Mouse (Mus musculus) forebrain, embryonic 11.5 days (tissue): Measurements from ENCODE around the gene Psmg3. TPM values are rescaled to one million over a fixed set of nuclear protein-coding genes. Genes with fewer than 3 reads are reported as not detected.

Experiments
- ATAC-seq: fragments of 200-750 bp; cut with Nextera tagmentation; replicated peaks from 2 replicates; pipeline ENCODE4 v1.8.0; 2017; ENCODE audit warnings: moderate TSS enrichment; ENCODE audit not compliant: low FRiP score
- DNase-seq: peaks from one replicate; pipeline ENCODE4 v3.0.0-alpha.2; 2017; ENCODE audit warnings: low spot score
- H3K27ac ChIP-seq: fragments of 300-500 bp; sonication (generic); 2 replicates; pipeline ENCODE4 v1.5.1; 2014; ENCODE audit warnings: low read depth, low read length
- H3K27me3 ChIP-seq: fragments of 300-500 bp; sonication (generic); 2 replicates; pipeline ENCODE4 v1.6.1; 2014; ENCODE audit warnings: mild to moderate bottlenecking, low read length, mixed read lengths; ENCODE audit not compliant: control insufficient read depth, insufficient read depth
- H3K36me3 ChIP-seq: fragments of 300-500 bp; sonication (generic); 2 replicates; pipeline ENCODE4 v1.6.1; 2014; ENCODE audit warnings: mild to moderate bottlenecking, low read length, moderate library complexity, mixed read lengths; ENCODE audit not compliant: control insufficient read depth, insufficient read depth
- H3K4me1 ChIP-seq: fragments of 300-500 bp; sonication (generic); replicated peaks from 2 replicates; pipeline ENCODE4 v1.6.1; 2014; ENCODE audit warnings: low read length, mixed read lengths; ENCODE audit not compliant: control insufficient read depth, insufficient read depth
- H3K4me2 ChIP-seq: fragments of 300-500 bp; sonication (generic); 2 replicates; pipeline ENCODE4 v1.6.1; 2014; ENCODE audit warnings: low read depth, mild to moderate bottlenecking, low read length, moderate library complexity, mixed read lengths; ENCODE audit not compliant: severe bottlenecking
- H3K4me3 ChIP-seq: fragments of 300-500 bp; sonication (generic); 2 replicates; pipeline ENCODE4 v1.5.1; 2014; ENCODE audit warnings: low read depth, low read length
- H3K9ac ChIP-seq: fragments of 300-500 bp; sonication (generic); 2 replicates; pipeline ENCODE4 v1.6.1; 2014; ENCODE audit warnings: low read length
- H3K9me3 ChIP-seq: fragments of 300-500 bp; sonication (generic); 2 replicates; pipeline ENCODE4 v1.6.1; 2016; ENCODE audit warnings: low read length, mixed read lengths; ENCODE audit not compliant: control insufficient read depth
- WGBS: fragments of 180-500 bp; shearing (Covaris S2); extraction: QIAGEN DNeasy Blood & Tissue Kit; methylation state at CpG from one replicate; pipeline ENCODE4 v1.1.7; 2014; 5-methylcytosine and 5-hydroxymethylcytosine counted together
- polyA plus RNA-seq: library from polyadenylated mRNA; unstranded; fragments of >200 nt; fragmentation: Nextera tagmentation; extraction: Ambion mirVana; gene quantifications from 2 replicates; pipeline ENCODE4 v1.2.1, GENCODE M21; 2014

The Psmg3 gene
- polyA plus RNA-seq, 1 experiment from 2014 or later = 76.3 TPM

- DNase-seq (no peak), ATAC-seq (no peak)
- Histone ChIP-seq H3K4me2 (no peak overlapping the region), H3K27ac (no peak overlapping the region), H3K27me3 (no peaks in the 10 kb centered on the region), H3K4me3 (no peak overlapping the region), H3K9ac (no peak overlapping the region), H3K9me3 (no peaks in the 10 kb centered on the region), H3K4me1 (no peaks in the 10 kb centered on the region), H3K36me3 (no peaks in the 10 kb centered on the region)
- 85% methylated on average over 7 of the region's 7 CpGs for WGBS
Observed at GRCm38 (mm10) chr5:139835706-139836105, 9.0 kb upstream of the Psmg3 start.

GRCm38 (mm10) chr5:139832125-139832524 is 5.4 kb upstream of the Psmg3 start:
- 89% methylated on average over 7 of the region's 7 CpGs for WGBS
- Histone ChIP-seq H3K9me3 (no peaks in the 10 kb centered on the region), H3K9ac (no peak overlapping the region), H3K4me1 (no peaks in the 10 kb centered on the region), H3K4me2 (no peak overlapping the region), H3K27me3 (no peaks in the 10 kb centered on the region), H3K36me3 (no peaks in the 10 kb centered on the region), H3K27ac (no peak overlapping the region), H3K4me3 (no peak overlapping the region)
- ATAC-seq = no peak
- no peak for DNase-seq

- H3K27ac ChIP-seq = no peak overlapping the region
- H3K36me3 ChIP-seq = no peaks in the 10 kb centered on the region
- H3K4me2 ChIP-seq = no peak overlapping the region
- H3K4me3 ChIP-seq = no peak overlapping the region
- DNase-seq (no peak), ATAC-seq (no peak)
- H3K9me3 ChIP-seq = no peaks in the 10 kb centered on the region
- peaks cover 4% of the 10 kb centered on the region for H3K4me1 ChIP-seq
- WGBS = 90% methylated on average over 3 of the region's 3 CpGs
- H3K27me3 ChIP-seq = no peaks in the 10 kb centered on the region
- no peak overlapping the region for H3K9ac ChIP-seq
Observed at GRCm38 (mm10) chr5:139830734-139831133, 4.0 kb upstream of the Psmg3 start.

GRCm38 (mm10) chr5:139829384-139829783 is 2.7 kb upstream of the Psmg3 start:
- Histone ChIP-seq H3K4me1 (peaks cover 8% of the 10 kb centered on the region), H3K27me3 (no peaks in the 10 kb centered on the region), H3K9me3 (no peaks in the 10 kb centered on the region), H3K27ac (no peak overlapping the region), H3K9ac (no peak overlapping the region), H3K4me3 (no peak overlapping the region), H3K36me3 (no peaks in the 10 kb centered on the region), H3K4me2 (no peak overlapping the region)
- WGBS = 83% methylated on average over 13 of the region's 13 CpGs
- no peak for ATAC-seq
- DNase-seq = no peak

GRCm38 (mm10) chr5:139827593-139827992 is 908 bp upstream of the Psmg3 start:
- no peaks in the 10 kb centered on the region for H3K27me3 ChIP-seq
- no peaks in the 10 kb centered on the region; the same call in 1 of the 2 replicates for H3K36me3 ChIP-seq
- WGBS = 93% methylated on average over 1 of the region's 1 CpGs
- ATAC-seq = no peak
- H3K9ac ChIP-seq = no peak overlapping the region
- H3K4me3 ChIP-seq = no peak overlapping the region
- H3K27ac ChIP-seq = no peak overlapping the region
- H3K4me2 ChIP-seq = no peak overlapping the region
- no peak for DNase-seq
- H3K4me1 ChIP-seq = peaks cover 8% of the 10 kb centered on the region
- no peaks in the 10 kb centered on the region for H3K9me3 ChIP-seq

- Histone ChIP-seq H3K27me3 (no peaks in the 10 kb centered on the region), H3K4me1 (peaks cover 8% of the 10 kb centered on the region), H3K27ac (no peak overlapping the region), H3K4me2 (peak overlapping the region; percentile 94), H3K9ac (peak overlapping the region; percentile 89), H3K4me3 (peak overlapping the region; percentile 91), H3K9me3 (no peaks in the 10 kb centered on the region), H3K36me3 (no peaks in the 10 kb centered on the region; the same call in 1 of the 2 replicates)
- ATAC-seq = no peak
- 46% methylated on average over 11 of the region's 11 CpGs for WGBS
- DNase-seq = no peak
Observed at GRCm38 (mm10) chr5:139825947-139826346, 738 bp downstream of the Psmg3 start.

- no peak for ATAC-seq
- no peaks in the 10 kb centered on the region; the same call in 1 of the 2 replicates for H3K36me3 ChIP-seq
- H3K27me3 ChIP-seq = no peaks in the 10 kb centered on the region
- no peaks in the 10 kb centered on the region for H3K9me3 ChIP-seq
- peaks cover 8% of the 10 kb centered on the region for H3K4me1 ChIP-seq
- H3K4me2 ChIP-seq = no peak overlapping the region
- no peak overlapping the region for H3K9ac ChIP-seq
- no peak for DNase-seq
- H3K4me3 ChIP-seq = no peak overlapping the region
- no peak overlapping the region for H3K27ac ChIP-seq
- 89% methylated on average over 10 of the region's 10 CpGs for WGBS
Observed at GRCm38 (mm10) chr5:139824531-139824930, 2.2 kb downstream of the Psmg3 start.

GRCm38 (mm10) chr5:139821466-139822459 is 4.9 kb downstream of the Psmg3 start:
- no peak overlapping the region for H3K9ac ChIP-seq
- H3K27me3 ChIP-seq = no peaks in the 10 kb centered on the region
- ATAC-seq (no peak), DNase-seq (peak; percentile 48)
- WGBS = 87% methylated on average over 12 of the region's 12 CpGs
- no peaks in the 10 kb centered on the region for H3K9me3 ChIP-seq
- H3K27ac ChIP-seq = no peak overlapping the region
- H3K4me3 ChIP-seq = no peak overlapping the region
- H3K4me1 ChIP-seq = peaks cover 8% of the 10 kb centered on the region
- H3K4me2 ChIP-seq = no peak overlapping the region
- H3K36me3 ChIP-seq = no peaks in the 10 kb centered on the region; the same call in 1 of the 2 replicates
